In genomic region chr2:72980337-72981074, GRCm38 (mm10) we compare ENCODE assay signal across 8 mouse cellular contexts. TPM values are rescaled to one million over a fixed set of nuclear protein-coding genes. Genes with fewer than 3 reads are reported as not detected.
DNase-seq lines count a peak whose midpoint lies in the region; ATAC-seq and TF ChIP-seq lines count a peak whose summit lies in the region.

Gene Sp3 (minus strand): TSS chr2:72980446.

- peaks cover 10% of the 10 kb centered on the region; the same call in 1 of the 2 replicates for H3K36me3 ChIP-seq in embryonic facial prominence, embryonic 14.5 days (ENCODE audit: control insufficient read depth, insufficient read depth, low read length)
- H3K36me3 ChIP-seq in heart, adult 2 months (ENCODE audit: control insufficient read depth, insufficient read depth, low read length): peaks cover 19% of the 10 kb centered on the region
- peaks cover 7% of the 10 kb centered on the region; the same call in 1 of the 2 replicates for H3K36me3 ChIP-seq in limb, embryonic 13.5 days
- H3K36me3 ChIP-seq in midbrain, embryonic 16.5 days (ENCODE audit: control insufficient read depth, insufficient read depth, low read length): no peaks in the 10 kb centered on the region

- no peaks in the 10 kb centered on the region for H3K9me3 ChIP-seq in embryonic facial prominence, embryonic 14.5 days (ENCODE audit: control insufficient read depth, low read length)
- H3K9me3 ChIP-seq in limb, embryonic 13.5 days: no peaks in the 10 kb centered on the region
- no peaks in the 10 kb centered on the region for H3K9me3 ChIP-seq in midbrain, embryonic 16.5 days (replicated peaks; ENCODE audit: control insufficient read depth, low read length, poor library complexity, severe bottlenecking)

- intact Hi-C loops in heart, adult 2 months (cut with DNase I): loop anchor here (2.0 kb wide), 1 partner anchor 22 kb away; no protein-coding TSS in a partner anchor

- peak; percentile 92 for TF ChIP-seq POLR2A in heart, adult 2 months (IDR thresholded peaks at IDR 0.05; ENCODE audit: insufficient read depth, low read depth, low read length)

- peak within 1 kb of the TSS; percentile 99 for H3K4me3 ChIP-seq in embryonic facial prominence, embryonic 14.5 days (ENCODE audit: low read depth, low read length)
- peak within 1 kb of the TSS; percentile 98 for H3K4me3 ChIP-seq in heart, adult 2 months
- H3K4me3 ChIP-seq in limb, embryonic 13.5 days: peak within 1 kb of the TSS; percentile 73
- peak within 1 kb of the TSS; percentile 97 for H3K4me3 ChIP-seq in midbrain, embryonic 16.5 days (ENCODE audit: low read depth, low read length)

- no peak for TF ChIP-seq CTCF in heart, adult 2 months (IDR thresholded peaks at IDR 0.05)

- TF ChIP-seq EP300 in heart, adult 2 months (IDR thresholded peaks at IDR 0.05; ENCODE audit: insufficient read depth, low read depth, low read length): 0 out of 2 replicates have a peak, but pooled peaks have one; percentile 20

- H3K4me1 ChIP-seq in embryonic facial prominence, embryonic 14.5 days (ENCODE audit: control insufficient read depth, insufficient read depth, low read length): peaks cover 16% of the 10 kb centered on the region
- H3K4me1 ChIP-seq in heart, adult 2 months (ENCODE audit: control insufficient read depth, insufficient read depth, low read length): peaks cover 10% of the 10 kb centered on the region
- peaks cover 35% of the 10 kb centered on the region for H3K4me1 ChIP-seq in limb, embryonic 13.5 days
- H3K4me1 ChIP-seq in midbrain, embryonic 16.5 days (ENCODE audit: control insufficient read depth, insufficient read depth, low read length): peaks cover 24% of the 10 kb centered on the region

- peaks cover 3% of the 10 kb centered on the region; the same call in 1 of the 2 replicates for H3K79me2 ChIP-seq in heart, adult 2 months (replicated peaks; ENCODE audit: control insufficient read depth, insufficient read depth, low read length)

- DNase-seq in 3T3-L1 (ENCODE audit: low read depth, low spot score): peak; percentile 99
- peak; percentile 89 to 93 for DNase-seq in adrenal gland, postnatal 4 days (ENCODE audit: low spot score in 2 of 2)
- DNase-seq in embryonic facial prominence, embryonic 14.5 days (ENCODE audit: low spot score): peak; percentile 99
- DNase-seq in heart, adult 2 months: peak; percentile 97 to 98
- DNase-seq in kidney, adult 8-10 months: peak; percentile 97
- peak; percentile 93 to 97 for DNase-seq in spleen, postnatal 10 days (ENCODE audit: low spot score in 2 of 2)

- peak; percentile 91 for ATAC-seq in embryonic facial prominence, embryonic 14.5 days (ENCODE audit: low read depth)
- peak; percentile 91 for ATAC-seq in limb, embryonic 13.5 days (ENCODE audit: low FRiP score, low read depth)
- ATAC-seq in midbrain, embryonic 16.5 days: peak; percentile 96

- peak within 1 kb of the TSS; percentile 100 for H3K27ac ChIP-seq in embryonic facial prominence, embryonic 14.5 days (replicated peaks; ENCODE audit: low read depth, low read length)
- H3K27ac ChIP-seq in heart, adult 2 months: peak within 1 kb of the TSS; percentile 100
- H3K27ac ChIP-seq in limb, embryonic 13.5 days: peak within 1 kb of the TSS; percentile 100
- H3K27ac ChIP-seq in midbrain, embryonic 16.5 days (ENCODE audit: low read length): peak within 1 kb of the TSS; percentile 100

- peak within 1 kb of the TSS; percentile 100 for H3K9ac ChIP-seq in embryonic facial prominence, embryonic 14.5 days (ENCODE audit: low read depth, low read length)
- peak within 1 kb of the TSS; percentile 100 for H3K9ac ChIP-seq in heart, adult 2 months (ENCODE audit: low read depth, low read length)
- H3K9ac ChIP-seq in limb, embryonic 13.5 days: peak within 1 kb of the TSS; percentile 100
- H3K9ac ChIP-seq in midbrain, embryonic 16.5 days (ENCODE audit: low read depth, low read length): peak within 1 kb of the TSS; percentile 100

- WGBS in embryonic facial prominence, embryonic 14.5 days: 0% methylated on average over 33 of the region's 64 CpGs
- WGBS in heart, adult 2 months: under 1% methylated on average over 64 of the region's 64 CpGs
- WGBS in limb, embryonic 13.5 days: under 1% methylated on average over 64 of the region's 64 CpGs
- WGBS in midbrain, embryonic 16.5 days: under 1% methylated on average over 62 of the region's 64 CpGs

- peak within 1 kb of the TSS; percentile 62 for H3K4me2 ChIP-seq in embryonic facial prominence, embryonic 14.5 days (ENCODE audit: low read depth, low read length)
- peak within 1 kb of the TSS; percentile 75 for H3K4me2 ChIP-seq in limb, embryonic 13.5 days (replicated peaks)
- H3K4me2 ChIP-seq in midbrain, embryonic 16.5 days (ENCODE audit: low read length): peak within 1 kb of the TSS; percentile 67

- no peaks in the 10 kb centered on the region for H3K27me3 ChIP-seq in embryonic facial prominence, embryonic 14.5 days (replicated peaks; ENCODE audit: control insufficient read depth, insufficient read depth, low read length)
- no peaks in the 10 kb centered on the region for H3K27me3 ChIP-seq in heart, adult 2 months (ENCODE audit: control insufficient read depth, insufficient read depth, low read length)
- H3K27me3 ChIP-seq in limb, embryonic 13.5 days: no peaks in the 10 kb centered on the region
- no peaks in the 10 kb centered on the region for H3K27me3 ChIP-seq in midbrain, embryonic 16.5 days (ENCODE audit: control insufficient read depth, insufficient read depth, low read depth, low read length)

RNA-seq across cellular contexts. Expression of gene Sp3, which starts in this region (rescaled TPM):
- total RNA-seq in adrenal gland, postnatal 4 days (2021): 10 to 100 TPM; 86.1 to 92.1 TPM
- polyA plus RNA-seq in embryonic facial prominence, embryonic 14.5 days (2014; fragmentation: Nextera tagmentation; extraction: Ambion mirVana): 68.8 and 69.2 TPM in 2 replicates
- total RNA-seq in heart, adult 2 months (2021): 10 to 100 TPM; 29.6 to 33.6 TPM
- polyA plus RNA-seq in heart, adult 2 months (2012; rRNA removed): 11.1 and 21.8 TPM in 2 replicates
- polyA plus RNA-seq in limb, embryonic 13.5 days (2015; fragmentation: Nextera tagmentation; extraction: Ambion mirVana): 64.1 and 65.4 TPM in 2 replicates
- polyA plus RNA-seq in midbrain, embryonic 16.5 days (2015; fragmentation: Nextera tagmentation; extraction: Ambion mirVana): 31.1 and 37.7 TPM in 2 replicates

Comparison
In these comparisons a context has a peak if more than half of its experiments do, and no peak if none do; other contexts are left out.
1. Peak in every context shown above with its lines: DNase-seq, ATAC-seq, H3K4me3 ChIP-seq and H3K27ac ChIP-seq.